Mouse (Mus musculus) limb, embryonic 11.5 days (tissue): ENCODE data around the gene Tmem145. TPM values are rescaled to one million over a fixed set of nuclear protein-coding genes. Genes with fewer than 3 reads are reported as not detected.
A peak's percentile ranks its signal among the peaks of the same experiment; 100 is the strongest.

Source experiments
- ATAC-seq: fragments of 200-750 bp; cut with Nextera tagmentation; 2 replicates; pipeline ENCODE4 v1.8.0; 2017; ENCODE audit warnings: low read depth; ENCODE audit not compliant: insufficient number of reproducible peaks, low FRiP score, low TSS enrichment
- DNase-seq: peaks from one replicate; pipeline ENCODE4 v3.0.0-alpha.2; 2015; ENCODE audit warnings: low spot score
- H3K27ac ChIP-seq: fragments of 300-500 bp; sonication (generic); replicated peaks from 2 replicates; pipeline ENCODE4 v1.5.1; 2014; ENCODE audit warnings: low read depth, mild to moderate bottlenecking, low read length
- H3K27me3 ChIP-seq: fragments of 300-500 bp; sonication (generic); 2 replicates; pipeline ENCODE4 v1.6.1; 2014; ENCODE audit warnings: mild to moderate bottlenecking, low read length, mixed read lengths; ENCODE audit not compliant: control insufficient read depth, insufficient read depth
- H3K36me3 ChIP-seq: fragments of 300-500 bp; sonication (generic); 2 replicates; pipeline ENCODE4 v1.6.1; 2014; ENCODE audit warnings: mild to moderate bottlenecking, low read length, moderate library complexity, mixed read lengths; ENCODE audit not compliant: control insufficient read depth, insufficient read depth
- H3K4me1 ChIP-seq: fragments of 300-500 bp; sonication (generic); 2 replicates; pipeline ENCODE4 v1.6.1; 2014; ENCODE audit warnings: low read length, mixed read lengths; ENCODE audit not compliant: control insufficient read depth, insufficient read depth
- H3K4me2 ChIP-seq: fragments of 300-500 bp; sonication (generic); 2 replicates; pipeline ENCODE4 v1.6.1; 2014; ENCODE audit warnings: low read depth, mild to moderate bottlenecking, moderate library complexity; ENCODE audit not compliant: severe bottlenecking
- H3K4me3 ChIP-seq: fragments of 300-500 bp; sonication (generic); 2 replicates; pipeline ENCODE4 v1.5.1; 2014; ENCODE audit warnings: low read depth, low read length
- H3K9ac ChIP-seq: fragments of 300-500 bp; sonication (generic); 2 replicates; pipeline ENCODE4 v1.6.1; 2014; ENCODE audit warnings: mild to moderate bottlenecking, low read length
- H3K9me3 ChIP-seq: fragments of 300-500 bp; sonication (generic); 2 replicates; pipeline ENCODE4 v1.6.1; 2016; ENCODE audit warnings: low read length; ENCODE audit not compliant: control insufficient read depth
- WGBS: fragments of 180-500 bp; shearing (Covaris S2); extraction: QIAGEN DNeasy Blood & Tissue Kit; methylation state at CpG from one replicate; pipeline ENCODE4 v1.1.7; 2014; 5-methylcytosine and 5-hydroxymethylcytosine counted together
- polyA plus RNA-seq: library from polyadenylated mRNA; unstranded; fragments of >200 nt; fragmentation: Nextera tagmentation; extraction: Ambion mirVana; gene quantifications from 2 replicates; pipeline ENCODE4 v1.2.1, GENCODE M21; 2014

Tmem145 gene
- polyA plus RNA-seq, 1 experiment from 2014 or later, result 0.33 TPM

DNA sequence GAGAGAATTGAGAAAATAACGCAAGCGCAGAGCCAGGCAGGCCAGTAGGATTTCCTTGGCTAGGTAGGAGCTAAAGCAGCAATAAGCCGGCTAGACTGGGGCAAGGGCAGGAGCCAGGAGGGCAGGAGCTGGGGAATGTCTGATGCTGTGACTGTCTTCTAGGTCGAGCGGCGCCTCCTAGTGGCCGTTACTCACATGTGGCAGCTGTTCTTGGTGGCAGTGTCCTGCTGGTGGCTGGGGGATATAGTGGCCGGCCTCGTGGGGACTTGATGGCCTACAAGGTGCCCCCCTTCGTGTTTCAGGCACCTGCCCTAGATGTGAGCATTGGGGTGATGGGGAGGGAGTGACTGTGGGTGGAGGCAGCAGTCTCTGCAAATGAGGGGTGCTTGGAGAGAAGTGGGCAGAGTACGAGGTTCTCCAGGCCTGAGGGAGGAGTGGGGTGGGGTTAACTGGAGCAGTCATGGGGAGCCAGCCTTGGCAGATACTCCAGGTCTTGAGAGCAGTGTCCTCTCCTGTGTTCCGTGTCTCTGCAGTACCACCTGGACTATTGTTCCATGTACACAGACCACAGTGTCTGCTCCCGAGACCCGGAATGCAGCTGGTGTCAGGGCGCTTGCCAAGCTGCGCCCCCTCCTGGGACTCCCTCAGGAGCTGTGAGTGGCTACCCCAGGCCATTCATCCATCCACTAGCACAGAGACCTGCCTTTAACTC, 27.8 kb downstream of the Tmem145 start:
- Histone ChIP-seq H3K4me3 (no peak overlapping the region), H3K9ac (no peak overlapping the region), H3K9me3 (no peaks in the 10 kb centered on the region), H3K4me1 (no peaks in the 10 kb centered on the region), H3K4me2 (no peak overlapping the region), H3K27ac (no peak overlapping the region), H3K36me3 (peaks cover 18% of the 10 kb centered on the region), H3K27me3 (no peaks in the 10 kb centered on the region)
- DNase-seq (peak; percentile 86), ATAC-seq (0 out of 2 replicates have a peak, but pooled peaks have one; percentile 44)
- 44% methylated on average over 16 of the region's 16 CpGs for whole genome bisulfite sequencing

- WGBS, result 87% methylated on average over 12 of the region's 12 CpGs
- ATAC-seq, result no peak
- H3K36me3 ChIP-seq, result peaks cover 18% of the 10 kb centered on the region
These were observed 28.6 kb downstream of the Tmem145 start for GRCm38 (mm10) chr7:25334472-25334871.

GRCm38 (mm10) chr7:25339329-25339728, 33.4 kb downstream of the Tmem145 start:
- H3K9ac ChIP-seq, result no peak overlapping the region
- 88% methylated on average over 9 of the region's 9 CpGs for whole genome bisulfite sequencing
- H3K4me1 ChIP-seq, result no peaks in the 10 kb centered on the region
- no peak overlapping the region for H3K27ac ChIP-seq
- H3K4me3 ChIP-seq, result no peak overlapping the region
- no peak overlapping the region for H3K4me2 ChIP-seq
- no peaks in the 10 kb centered on the region for H3K9me3 ChIP-seq
- DNase-seq, result no peak
- no peaks in the 10 kb centered on the region for H3K27me3 ChIP-seq
- peaks cover 15% of the 10 kb centered on the region for H3K36me3 ChIP-seq
- ATAC-seq, result no peak

More at GRCm38 (mm10) chr7:25334472-25334871, 28.6 kb downstream of the Tmem145 start:
- no peak overlapping the region for H3K27ac ChIP-seq
- H3K27me3 ChIP-seq, result no peaks in the 10 kb centered on the region
- H3K4me3 ChIP-seq, result no peak overlapping the region
- H3K4me2 ChIP-seq, result no peak overlapping the region
- H3K4me1 ChIP-seq, result no peaks in the 10 kb centered on the region
- no peaks in the 10 kb centered on the region for H3K9me3 ChIP-seq
- H3K9ac ChIP-seq, result no peak overlapping the region
- no peak for DNase-seq

DNA sequence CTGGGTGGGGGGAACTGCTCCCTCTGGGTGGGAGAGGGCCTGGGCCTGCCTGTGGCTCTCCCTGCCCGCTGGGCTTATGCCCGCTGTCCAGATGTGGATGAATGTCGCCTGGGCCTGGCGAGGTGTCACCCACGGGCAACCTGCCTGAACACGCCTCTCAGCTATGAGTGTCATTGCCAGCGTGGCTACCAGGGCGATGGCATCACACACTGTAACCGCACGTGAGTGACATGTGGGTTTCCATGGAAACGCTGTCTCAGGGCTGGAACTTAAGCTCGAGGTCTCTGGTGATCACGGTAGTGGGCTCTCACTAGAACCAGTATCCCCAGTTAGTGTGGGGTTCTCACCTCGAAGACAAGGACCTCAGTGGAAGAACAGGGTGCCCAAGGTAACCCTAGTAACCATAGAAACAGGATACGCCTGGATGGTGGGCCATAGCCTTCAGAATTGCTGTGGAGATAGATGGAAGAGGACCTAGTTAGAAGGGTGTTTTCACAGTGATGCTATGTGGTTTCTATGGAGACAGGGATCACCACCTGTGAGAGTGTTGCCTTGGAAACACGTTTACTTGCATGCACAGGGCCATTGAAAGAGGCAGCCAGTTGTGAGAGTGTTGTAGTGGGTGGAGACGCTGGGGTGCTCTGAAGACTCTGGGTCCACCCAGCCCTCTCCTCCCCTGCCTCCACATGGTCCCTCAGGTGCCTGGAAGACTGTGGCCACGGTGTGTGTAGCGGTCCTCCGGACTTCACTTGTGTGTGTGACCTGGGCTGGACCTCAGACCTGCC, 35.3 kb downstream of the Tmem145 start:
- H3K27me3 ChIP-seq, result no peaks in the 10 kb centered on the region
- 87% methylated on average over 20 of the region's 20 CpGs for WGBS
- peak; percentile 23; the same call in 1 of the 2 replicates for ATAC-seq
- H3K36me3 ChIP-seq, result peaks cover 14% of the 10 kb centered on the region
- DNase-seq, result no peak
- no peaks in the 10 kb centered on the region for H3K4me1 ChIP-seq
- no peak overlapping the region for H3K27ac ChIP-seq
- H3K4me2 ChIP-seq, result no peak overlapping the region
- no peak overlapping the region for H3K9ac ChIP-seq
- no peaks in the 10 kb centered on the region for H3K9me3 ChIP-seq
- H3K4me3 ChIP-seq, result no peak overlapping the region

DNA sequence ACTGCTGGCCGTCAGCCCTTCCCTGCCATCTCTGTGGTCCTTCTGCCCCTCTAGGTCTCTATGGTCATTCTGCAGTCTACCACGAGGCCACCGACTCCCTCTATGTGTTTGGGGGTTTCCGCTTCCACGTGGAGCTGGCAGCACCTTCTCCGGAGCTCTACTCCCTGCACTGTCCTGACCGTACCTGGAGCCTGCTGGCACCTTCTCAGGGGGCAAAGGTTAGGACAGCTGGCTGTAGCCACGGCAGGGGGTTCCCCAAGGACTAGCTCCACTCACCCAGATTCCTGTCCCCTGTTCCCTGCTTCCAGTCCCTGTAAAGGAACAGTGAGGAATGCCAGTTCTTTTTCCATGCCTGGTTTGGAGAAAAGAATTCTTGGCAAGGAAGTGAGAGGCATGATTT, 43.0 kb downstream of the Tmem145 start:
- ATAC-seq (no peak), DNase-seq (no peak)
- Histone ChIP-seq H3K4me1 (no peaks in the 10 kb centered on the region), H3K4me2 (no peak overlapping the region), H3K4me3 (no peak overlapping the region), H3K36me3 (peaks cover 32% of the 10 kb centered on the region; the same call in 1 of the 2 replicates), H3K27me3 (no peaks in the 10 kb centered on the region), H3K27ac (no peak overlapping the region), H3K9me3 (peaks cover 6% of the 10 kb centered on the region; the same call in 1 of the 2 replicates), H3K9ac (no peak overlapping the region)
- WGBS, result 85% methylated on average over 8 of the region's 8 CpGs

DNA sequence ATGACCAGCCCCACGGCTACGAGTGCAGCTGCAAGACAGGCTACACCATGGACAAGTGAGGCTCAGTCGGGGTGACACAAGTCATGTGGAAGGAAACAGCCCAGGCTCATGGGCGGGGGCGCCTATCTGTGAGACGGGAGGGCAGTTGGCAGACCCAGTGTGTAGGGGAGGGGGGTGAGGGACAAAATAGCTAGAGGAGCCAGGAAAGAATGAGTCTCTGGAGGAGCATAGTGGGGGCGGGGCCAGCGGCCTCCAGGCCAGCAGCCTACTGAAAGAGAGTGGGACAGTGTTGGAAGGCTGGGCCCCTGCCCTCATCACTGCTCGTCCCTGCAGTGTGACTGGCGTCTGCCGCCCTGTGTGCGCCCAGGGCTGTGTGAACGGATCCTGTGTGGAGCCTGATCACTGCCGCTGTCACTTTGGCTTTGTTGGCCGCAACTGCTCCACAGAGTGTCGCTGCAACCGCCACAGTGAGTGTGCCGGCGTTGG, 52.9 kb downstream of the Tmem145 start:
- no peak overlapping the region for H3K4me2 ChIP-seq
- WGBS, result 89% methylated on average over 19 of the region's 19 CpGs
- H3K4me3 ChIP-seq, result no peak overlapping the region
- H3K36me3 ChIP-seq, result peaks cover 28% of the 10 kb centered on the region
- ATAC-seq (no peak), DNase-seq (no peak)
- H3K9ac ChIP-seq, result no peak overlapping the region
- no peaks in the 10 kb centered on the region for H3K9me3 ChIP-seq
- no peaks in the 10 kb centered on the region for H3K27me3 ChIP-seq
- no peaks in the 10 kb centered on the region for H3K4me1 ChIP-seq
- H3K27ac ChIP-seq, result no peak overlapping the region

DNA sequence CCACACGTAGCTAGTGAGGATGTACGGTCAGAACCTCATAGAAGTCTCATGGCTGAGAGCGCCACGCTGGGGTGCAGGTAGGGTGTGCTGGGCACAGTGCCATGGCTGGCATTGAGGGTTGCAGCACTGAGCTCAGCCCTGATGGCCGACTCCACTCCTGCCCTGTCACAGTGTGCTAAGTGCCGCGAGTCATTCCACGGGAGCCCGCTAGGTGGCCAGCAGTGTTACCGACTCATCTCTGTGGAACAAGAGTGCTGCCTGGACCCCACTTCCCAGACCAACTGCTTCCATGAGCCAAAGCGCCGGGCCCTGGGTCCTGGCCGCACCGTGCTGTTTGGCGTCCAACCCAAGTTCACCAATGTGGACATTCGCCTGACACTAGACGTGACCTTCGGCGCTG, 57.2 kb downstream of the Tmem145 start:
- H3K4me2 ChIP-seq, result no peak overlapping the region
- ATAC-seq (no peak), DNase-seq (no peak)
- no peaks in the 10 kb centered on the region for H3K9me3 ChIP-seq
- peaks cover 5% of the 10 kb centered on the region for H3K4me1 ChIP-seq
- peaks cover 23% of the 10 kb centered on the region for H3K36me3 ChIP-seq
- no peak overlapping the region for H3K4me3 ChIP-seq
- no peak overlapping the region for H3K27ac ChIP-seq
- 89% methylated on average over 19 of the region's 19 CpGs for WGBS
- no peak overlapping the region for H3K9ac ChIP-seq
- H3K27me3 ChIP-seq, result peaks cover 14% of the 10 kb centered on the region

DNA sequence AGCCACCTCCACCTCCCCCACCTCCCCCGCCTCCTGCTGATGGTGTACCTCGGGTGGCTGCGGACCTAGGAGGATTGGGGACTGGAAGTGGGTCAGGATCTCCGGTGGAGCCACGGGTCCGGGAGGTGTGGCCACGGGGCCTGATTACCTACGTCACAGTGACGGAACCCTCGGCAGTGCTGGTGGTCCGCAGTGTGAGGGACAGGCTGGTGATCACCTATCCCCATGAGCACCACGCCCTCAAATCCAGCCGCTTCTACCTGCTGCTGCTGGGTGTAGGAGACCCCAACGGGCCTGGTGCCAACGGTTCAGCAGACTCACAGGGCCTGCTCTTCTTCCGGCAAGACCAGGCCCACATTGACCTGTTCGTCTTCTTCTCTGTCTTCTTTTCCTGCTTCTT, 57.7 kb downstream of the Tmem145 start:
- no peak overlapping the region for H3K4me3 ChIP-seq
- H3K27ac ChIP-seq, result no peak overlapping the region
- no peak overlapping the region for H3K9ac ChIP-seq
- no peaks in the 10 kb centered on the region for H3K9me3 ChIP-seq
- H3K4me2 ChIP-seq, result no peak overlapping the region
- no peak for DNase-seq
- H3K36me3 ChIP-seq, result peaks cover 21% of the 10 kb centered on the region
- peaks cover 5% of the 10 kb centered on the region for H3K4me1 ChIP-seq
- no peak for ATAC-seq
- peaks cover 19% of the 10 kb centered on the region for H3K27me3 ChIP-seq
- 96% methylated on average over 17 of the region's 17 CpGs for WGBS
